Mouse (Mus musculus): ENCODE data around the gene Tmem19.

DNA sequence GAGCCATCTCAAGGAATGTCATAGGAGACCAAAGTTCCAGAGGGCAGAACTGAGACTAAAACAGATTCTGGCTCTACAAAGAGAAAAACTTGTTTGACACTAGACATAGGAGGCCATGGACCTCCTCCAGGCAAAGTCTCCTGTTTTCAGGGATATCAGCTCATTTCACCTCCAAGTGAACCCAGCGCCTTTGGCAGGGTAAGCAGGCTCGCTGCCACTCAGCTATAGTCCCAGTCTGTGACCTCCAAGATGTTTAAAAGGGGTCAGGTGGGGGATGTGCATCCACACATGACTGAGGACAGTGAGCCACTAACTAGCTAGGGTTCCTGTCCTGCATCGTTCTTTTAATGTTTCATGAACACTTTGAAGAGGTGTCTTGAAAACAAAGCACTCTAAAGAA is 49.6 kb downstream of the Tmem19 start:
- no peak for TF ChIP-seq CTCF (IDR thresholded peaks at IDR 0.05; ENCODE audit: borderline replicate concordance, control insufficient read depth, extremely low read depth, insufficient read depth, low read length, poor library complexity)
- no peak for TF ChIP-seq POLR2A (IDR thresholded peaks at IDR 0.05; ENCODE audit: control insufficient read depth, extremely low read depth, insufficient read depth, low read length, poor library complexity)

Data from thymus, adult 2 months (tissue).